Mouse (Mus musculus) splenic B cell, adult 2 months (primary cell): ENCODE measurements around the gene Cd6.

Source experiments
- DNase-seq: peaks from one replicate; pipeline ENCODE4 v3.0.0-alpha.2; 2011; ENCODE audit warnings: low read depth, low spot score
- H3K27me3 ChIP-seq: 2 replicates; pipeline ENCODE4 v1.6.1; 2012; ENCODE audit warnings: mild to moderate bottlenecking, low read length, moderate library complexity, mixed read lengths; ENCODE audit not compliant: control insufficient read depth, poor library complexity, insufficient read depth, severe bottlenecking
- H3K36me3 ChIP-seq: 2 replicates; pipeline ENCODE4 v1.6.1; 2012; ENCODE audit warnings: mild to moderate bottlenecking, low read length, moderate library complexity, mixed read lengths; ENCODE audit not compliant: control insufficient read depth, poor library complexity, insufficient read depth, severe bottlenecking

Gene Cd6

DNA sequence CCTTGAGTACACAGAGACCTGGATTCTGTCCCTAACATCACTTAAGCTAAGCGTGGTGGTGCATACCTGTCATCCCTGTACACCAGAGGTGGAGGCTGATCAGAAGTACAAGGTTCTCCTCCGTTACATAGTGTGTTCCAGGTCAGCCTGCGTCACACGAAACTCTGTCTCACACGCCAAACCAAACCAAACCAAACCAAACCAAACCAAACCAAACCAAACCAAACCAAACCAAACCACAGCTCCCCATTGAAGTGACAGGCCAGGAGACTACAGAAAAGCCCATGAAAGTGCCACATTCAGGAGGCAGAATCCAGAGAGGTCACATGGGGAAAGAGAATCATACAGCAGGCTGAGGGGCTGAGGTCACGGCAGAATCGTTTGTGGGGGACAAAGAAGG is 57.9 kb downstream of the Cd6 start:
- no peak for DNase-seq
- no peaks in the 10 kb centered on the region for H3K27me3 ChIP-seq
- no peaks in the 10 kb centered on the region for H3K36me3 ChIP-seq

- H3K36me3 ChIP-seq = no peaks in the 10 kb centered on the region
- DNase-seq = no peak
- H3K27me3 ChIP-seq = no peaks in the 10 kb centered on the region
Observed at GRCm38 (mm10) chr19:10769429-10770195, 60.2 kb downstream of the Cd6 start.

DNA sequence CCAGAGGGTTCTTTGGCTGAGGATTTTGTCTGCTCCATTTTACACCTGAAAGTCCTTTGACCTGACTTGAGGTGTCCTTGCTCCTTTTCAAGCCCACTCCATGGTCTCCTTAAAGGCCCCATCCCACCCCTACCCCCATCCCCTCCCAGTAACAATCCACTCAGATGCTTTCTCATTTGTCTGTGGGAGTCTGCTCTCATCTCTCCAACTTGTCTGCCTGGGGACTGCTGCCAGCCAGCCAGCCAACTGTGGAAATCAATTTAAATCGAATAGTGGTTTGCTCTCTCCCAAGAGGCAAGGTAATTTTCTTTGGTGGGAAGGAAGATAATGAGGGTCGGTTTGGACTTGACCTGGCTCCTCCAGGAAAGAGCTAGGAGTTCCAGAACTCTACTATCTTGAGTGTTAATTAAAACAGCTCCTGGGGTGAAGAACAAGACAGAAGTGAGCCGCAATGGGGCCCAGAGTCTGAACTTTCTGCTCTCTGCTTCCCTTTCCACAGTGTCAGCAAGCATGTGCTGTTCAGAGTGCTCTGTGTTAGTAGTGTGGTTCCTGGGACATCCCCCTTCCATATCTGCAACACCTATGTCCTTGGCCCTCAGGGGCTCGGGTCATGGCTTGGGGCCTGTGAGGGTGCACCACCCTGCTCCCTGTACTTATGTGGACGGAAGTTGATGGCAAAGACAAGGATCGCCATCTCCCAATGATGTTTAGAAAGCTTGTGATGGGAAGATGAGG is 61.0 kb downstream of the Cd6 start:
- H3K27me3 ChIP-seq = no peaks in the 10 kb centered on the region
- H3K36me3 ChIP-seq = no peaks in the 10 kb centered on the region

GRCm38 (mm10) chr19:10767631-10768030 is 62.2 kb downstream of the Cd6 start:
- Histone ChIP-seq H3K27me3 (no peaks in the 10 kb centered on the region), H3K36me3 (no peaks in the 10 kb centered on the region)
- DNase-seq = no peak

More for the DNA sequence above, 61.0 kb downstream of the Cd6 start:
- no peak for DNase-seq

GRCm38 (mm10) chr19:10763381-10764031 is 66.4 kb downstream of the Cd6 start:
- Histone ChIP-seq H3K27me3 (no peaks in the 10 kb centered on the region), H3K36me3 (no peaks in the 10 kb centered on the region)
- no peak for DNase-seq

DNA sequence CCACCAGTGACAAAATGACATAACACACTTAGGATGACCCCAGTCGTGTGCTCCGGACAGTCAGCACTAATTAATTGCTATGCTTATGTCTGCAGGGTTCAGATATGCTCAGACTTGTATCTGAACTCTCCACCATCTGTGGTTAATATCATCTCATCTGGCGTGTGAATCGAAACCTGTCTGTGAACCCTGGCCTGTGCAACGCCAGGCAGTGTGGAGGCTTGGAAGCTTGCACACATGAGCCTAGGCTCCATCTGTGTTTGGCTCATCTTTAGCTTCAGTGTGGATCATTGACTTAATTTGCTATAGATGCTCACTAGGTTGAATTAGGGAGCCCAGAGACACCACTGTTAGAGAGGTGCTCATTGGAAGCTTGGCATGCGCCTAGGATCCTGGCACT is 67.4 kb downstream of the Cd6 start:
- no peak for DNase-seq
- no peaks in the 10 kb centered on the region for H3K36me3 ChIP-seq
- no peaks in the 10 kb centered on the region for H3K27me3 ChIP-seq

GRCm38 (mm10) chr19:10761794-10762415 is 68.0 kb downstream of the Cd6 start:
- no peak for DNase-seq
- Histone ChIP-seq H3K36me3 (no peaks in the 10 kb centered on the region), H3K27me3 (no peaks in the 10 kb centered on the region)

DNA sequence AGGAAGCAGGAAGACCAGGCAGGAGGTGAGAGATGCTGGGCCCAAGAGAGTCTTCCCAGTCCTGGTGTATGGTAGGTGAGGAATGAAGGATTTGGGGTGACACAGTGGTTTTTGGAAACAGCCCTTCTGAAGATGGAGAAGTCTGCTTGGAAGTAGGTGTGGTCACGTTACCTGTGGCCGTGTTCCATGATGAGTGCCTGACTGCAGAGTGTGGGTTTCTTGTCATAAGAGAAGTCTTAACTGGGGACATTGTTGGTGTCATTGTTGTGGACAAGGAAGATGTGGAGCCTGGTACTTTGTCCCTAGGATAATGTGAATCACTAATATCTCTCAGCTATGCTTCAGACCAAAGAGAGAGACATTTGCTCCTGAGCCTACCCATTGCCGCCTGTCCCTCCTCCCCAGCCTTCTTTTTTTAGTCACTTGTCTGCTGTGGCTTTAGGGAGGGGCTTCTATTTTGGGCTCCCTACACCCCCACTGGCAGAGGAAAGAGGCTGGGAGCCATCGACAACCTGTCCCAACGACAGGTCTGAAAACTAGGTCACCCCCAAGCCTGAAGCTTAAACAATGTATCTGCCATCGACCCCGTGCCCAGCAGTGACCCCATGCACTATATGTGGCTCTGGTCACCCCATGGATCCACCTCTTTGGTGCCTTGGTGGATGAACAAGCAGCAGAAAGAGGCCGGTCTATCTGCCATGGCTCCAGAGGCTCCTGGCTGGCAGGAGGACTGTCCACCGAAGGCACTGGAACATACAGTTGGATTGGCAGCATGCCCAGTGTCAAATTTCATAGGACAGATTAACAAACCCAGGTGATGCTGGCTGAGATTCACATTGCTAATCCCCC is 69.7 kb downstream of the Cd6 start:
- Histone ChIP-seq H3K36me3 (no peaks in the 10 kb centered on the region), H3K27me3 (no peaks in the 10 kb centered on the region)
- DNase-seq = no peak

DNA sequence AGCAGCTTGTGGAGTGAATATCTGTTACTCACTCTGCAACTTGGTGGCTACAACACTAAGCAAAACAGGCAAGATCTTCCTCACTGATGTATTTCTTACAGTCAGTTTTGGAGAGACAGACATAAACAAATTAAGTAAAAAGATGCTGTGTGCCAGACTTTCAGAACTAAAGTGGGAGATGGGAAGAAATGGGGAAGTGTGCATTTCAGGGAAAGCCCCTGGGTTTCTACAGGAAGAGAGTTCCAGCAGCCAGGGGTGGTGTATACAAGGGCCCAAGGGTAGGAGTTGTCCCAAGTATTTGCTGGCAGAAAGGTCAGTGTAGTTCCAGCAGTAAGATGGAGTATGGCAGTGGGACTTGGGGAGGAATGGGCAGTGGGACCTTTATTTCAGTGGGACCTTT is 70.3 kb downstream of the Cd6 start:
- DNase-seq = no peak
- Histone ChIP-seq H3K36me3 (no peaks in the 10 kb centered on the region), H3K27me3 (no peaks in the 10 kb centered on the region)

GRCm38 (mm10) chr19:10758708-10759107 is 71.2 kb downstream of the Cd6 start:
- no peak for DNase-seq
- H3K36me3 ChIP-seq = no peaks in the 10 kb centered on the region

DNA sequence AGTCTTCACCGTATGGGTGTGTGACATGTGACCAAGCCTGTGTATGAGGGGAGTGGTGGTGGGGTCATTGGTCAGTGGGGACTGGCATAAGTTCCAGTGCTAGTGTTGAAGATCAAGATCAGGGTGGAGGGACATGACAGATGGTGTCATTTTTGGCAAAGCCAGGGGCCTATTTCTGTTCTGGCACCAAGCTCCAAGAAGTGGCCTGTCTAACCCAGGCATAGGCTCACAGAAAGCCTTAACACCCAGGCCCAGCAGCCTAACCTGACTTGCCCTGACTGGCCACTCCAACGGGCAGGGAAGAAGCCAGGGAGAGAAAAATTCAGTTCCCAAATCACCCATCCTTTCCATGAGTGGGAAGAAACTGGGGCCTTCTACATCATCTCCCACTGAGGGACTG is 72.3 kb downstream of the Cd6 start:
- no peak for DNase-seq
- no peaks in the 10 kb centered on the region for H3K36me3 ChIP-seq
- no peaks in the 10 kb centered on the region for H3K27me3 ChIP-seq

More at GRCm38 (mm10) chr19:10758708-10759107, 71.2 kb downstream of the Cd6 start:
- no peaks in the 10 kb centered on the region for H3K27me3 ChIP-seq

DNA sequence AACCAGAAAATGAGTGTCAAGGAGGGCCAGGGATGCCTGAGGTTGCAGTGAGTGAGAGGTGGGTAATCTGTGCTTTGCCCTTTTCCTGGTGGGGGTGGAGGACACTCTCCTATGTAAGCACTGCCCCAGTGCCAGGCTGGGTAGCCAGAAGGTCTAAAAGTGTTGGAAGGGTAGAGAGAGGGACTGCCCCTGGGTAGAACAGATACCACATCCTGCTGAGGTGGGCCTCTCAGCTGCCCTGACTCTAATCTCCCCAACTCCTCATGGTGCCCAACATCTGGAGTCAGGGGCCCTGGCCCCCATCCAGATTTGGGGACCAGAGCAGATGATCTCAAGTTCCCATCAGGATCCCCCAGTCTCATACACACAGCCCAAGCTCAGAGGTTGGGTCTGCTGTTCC is 72.7 kb downstream of the Cd6 start:
- Histone ChIP-seq H3K27me3 (no peaks in the 10 kb centered on the region), H3K36me3 (no peaks in the 10 kb centered on the region)
- no peak for DNase-seq

GRCm38 (mm10) chr19:10752646-10753045 is 77.2 kb downstream of the Cd6 start:
- Histone ChIP-seq H3K27me3 (no peaks in the 10 kb centered on the region), H3K36me3 (no peaks in the 10 kb centered on the region)
- no peak for DNase-seq

DNA sequence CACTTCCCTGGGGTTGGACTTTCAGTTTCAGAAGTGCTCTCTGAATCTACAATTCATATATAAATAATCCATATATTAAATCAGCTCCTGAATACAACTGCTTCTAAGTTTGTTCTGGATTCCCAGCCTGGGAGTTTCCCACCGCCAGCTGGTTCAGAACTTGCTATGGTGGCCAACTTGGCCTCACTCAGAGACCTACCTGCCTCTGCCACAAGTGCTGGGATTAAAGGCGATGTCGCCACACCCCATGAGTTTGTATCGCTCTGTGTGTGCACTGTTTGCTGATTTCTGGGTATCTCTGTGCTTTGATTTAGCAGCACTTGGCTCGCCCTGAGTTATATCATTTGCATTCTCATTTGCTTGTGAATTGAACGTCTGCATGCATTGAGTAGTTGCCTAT is 77.8 kb downstream of the Cd6 start:
- Histone ChIP-seq H3K27me3 (no peaks in the 10 kb centered on the region), H3K36me3 (no peaks in the 10 kb centered on the region)
- DNase-seq = no peak
